Mouse (Mus musculus) regulatory T cell (primary cell): Measurements from ENCODE around the gene Zbtb16.

Experiments
- in situ Hi-C: fragments of 300-600 bp; cut with MboI, MseI; formaldehyde crosslinking; loops from one replicate; pipeline ENCODE4 v1.15.1; 2025; ENCODE audit warnings: high pct_unique_total_duplicates

Zbtb16 gene

GRCm38 (mm10) chr9:48605697-48606096, 230.3 kb downstream of the Zbtb16 start:
- in situ Hi-C loops: no loop called here

GRCm38 (mm10) chr9:48604939-48605598, 231.0 kb downstream of the Zbtb16 start, which contains the start of gene Nnmt:
Gene Nnmt, minus strand, starts transcription at chr9:48605153.
- in situ Hi-C loops: no loop called here
